Mouse (Mus musculus): ENCODE data around the gene Hexb.

DNA sequence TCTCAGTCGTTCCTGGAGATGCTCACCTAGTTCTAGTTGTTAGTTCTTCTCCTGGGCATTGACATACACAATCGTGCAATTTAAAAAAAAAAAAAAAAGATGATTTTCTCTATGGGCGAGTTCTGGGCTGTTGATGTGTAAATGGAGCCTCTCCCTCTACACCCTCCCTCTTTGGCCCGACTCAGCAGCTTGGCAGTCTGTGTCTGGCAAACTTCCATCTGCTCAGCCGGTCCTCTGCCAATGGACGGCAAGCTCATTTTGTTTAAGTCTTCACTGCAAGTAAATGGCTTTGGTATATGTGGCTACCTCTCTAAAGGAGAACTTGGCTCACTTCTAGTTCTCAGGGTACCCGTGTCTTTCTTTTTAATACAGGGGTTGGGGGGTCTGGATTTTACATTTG lies 4.7 kb downstream of the Hexb start:
- TF ChIP-seq CTCF (conservative IDR thresholded peaks at IDR 0.05 in 1 of 2, IDR thresholded peaks at IDR 0.05 in 1 of 2; ENCODE audit: low read depth in 2 of 2, low read length in 2 of 2): no peak
- TF ChIP-seq UBTF (IDR thresholded peaks at IDR 0.05; ENCODE audit: low read depth, low read length): no peak
- TF ChIP-seq MAX (IDR thresholded peaks at IDR 0.05; ENCODE audit: low read length): no peak
